Mouse (Mus musculus) hindbrain, embryonic 11.5 days (tissue): Measurements from ENCODE around the gene Phyhd1. TPM values are rescaled to one million over a fixed set of nuclear protein-coding genes. Genes with fewer than 3 reads are reported as not detected.

Experiments
- ATAC-seq: fragments of 200-750 bp; cut with Nextera tagmentation; 2 replicates; pipeline ENCODE4 v1.8.0; 2017; ENCODE audit warnings: mild to moderate bottlenecking, moderate TSS enrichment, moderate library complexity; ENCODE audit not compliant: low FRiP score
- DNase-seq: peaks from one replicate; pipeline ENCODE4 v3.0.0-alpha.2; 2015; ENCODE audit warnings: low spot score
- H3K27ac ChIP-seq: fragments of 300-500 bp; sonication (generic); 2 replicates; pipeline ENCODE4 v1.5.1; 2014; ENCODE audit warnings: mild to moderate bottlenecking, low read depth, low read length
- H3K27me3 ChIP-seq: fragments of 300-500 bp; sonication (generic); 2 replicates; pipeline ENCODE4 v1.6.1; 2014; ENCODE audit warnings: mild to moderate bottlenecking, low read length, moderate library complexity, mixed read lengths; ENCODE audit not compliant: control insufficient read depth, insufficient read depth
- H3K36me3 ChIP-seq: fragments of 300-500 bp; sonication (generic); 2 replicates; pipeline ENCODE4 v1.6.1; 2014; ENCODE audit warnings: mild to moderate bottlenecking, low read length, moderate library complexity, mixed read lengths; ENCODE audit not compliant: control insufficient read depth, insufficient read depth
- H3K4me1 ChIP-seq: fragments of 300-500 bp; sonication (generic); replicated peaks from 2 replicates; pipeline ENCODE4 v1.6.1; 2014; ENCODE audit warnings: low read length, mixed read lengths; ENCODE audit not compliant: control insufficient read depth, insufficient read depth
- H3K4me2 ChIP-seq: fragments of 300-500 bp; sonication (generic); replicated peaks from 2 replicates; pipeline ENCODE4 v1.6.1; 2014; ENCODE audit warnings: mild to moderate bottlenecking, low read depth, low read length
- H3K4me3 ChIP-seq: fragments of 300-500 bp; sonication (generic); 2 replicates; pipeline ENCODE4 v1.5.1; 2014; ENCODE audit warnings: low read depth, low read length
- H3K9ac ChIP-seq: fragments of 300-500 bp; sonication (generic); 2 replicates; pipeline ENCODE4 v1.6.1; 2014; ENCODE audit warnings: low read depth, low read length
- H3K9me3 ChIP-seq: fragments of 300-500 bp; sonication (generic); 2 replicates; pipeline ENCODE4 v1.6.1; 2016; ENCODE audit warnings: low read length; ENCODE audit not compliant: control insufficient read depth
- WGBS: fragments of 180-500 bp; shearing (Covaris S2); extraction: QIAGEN DNeasy Blood & Tissue Kit; methylation state at CpG from one replicate; pipeline ENCODE4 v1.1.7; 2014; 5-methylcytosine and 5-hydroxymethylcytosine counted together
- polyA plus RNA-seq: library from polyadenylated mRNA; unstranded; fragments of >200 nt; fragmentation: Nextera tagmentation; extraction: Ambion mirVana; gene quantifications from 2 replicates; pipeline ENCODE4 v1.2.1, GENCODE M21; 2014

Gene Phyhd1
- polyA plus RNA-seq, 1 experiment from 2014 or later, result 5.6 TPM

DNA sequence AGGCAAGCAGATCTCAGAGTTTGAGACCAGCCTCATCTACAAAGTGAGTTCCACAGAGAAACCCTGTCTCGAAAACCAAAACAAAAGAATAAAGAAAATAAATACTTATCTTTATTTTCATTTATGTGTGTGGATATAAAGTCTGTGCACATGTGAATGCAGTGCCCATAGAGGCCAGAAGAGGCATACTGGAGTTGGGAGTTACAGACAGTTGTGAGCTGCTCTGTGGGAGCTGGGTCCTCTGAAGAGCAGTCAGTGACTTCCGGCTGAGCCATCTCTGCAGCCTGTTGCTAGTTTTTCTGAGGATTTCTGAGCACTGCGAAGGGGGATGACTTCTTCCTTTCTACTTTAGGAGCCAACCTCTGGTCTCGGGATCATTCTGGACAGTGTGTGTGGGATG, 50.1 kb downstream of the Phyhd1 start:
- 92% methylated on average over 4 of the region's 4 CpGs for WGBS
- Histone ChIP-seq H3K4me3 (no peak overlapping the region), H3K4me2 (no peak overlapping the region), H3K9ac (no peak overlapping the region), H3K9me3 (no peaks in the 10 kb centered on the region), H3K27ac (no peak overlapping the region), H3K36me3 (peaks cover 18% of the 10 kb centered on the region), H3K4me1 (no peaks in the 10 kb centered on the region), H3K27me3 (no peaks in the 10 kb centered on the region)
- ATAC-seq, result no peak
- no peak for DNase-seq

DNA sequence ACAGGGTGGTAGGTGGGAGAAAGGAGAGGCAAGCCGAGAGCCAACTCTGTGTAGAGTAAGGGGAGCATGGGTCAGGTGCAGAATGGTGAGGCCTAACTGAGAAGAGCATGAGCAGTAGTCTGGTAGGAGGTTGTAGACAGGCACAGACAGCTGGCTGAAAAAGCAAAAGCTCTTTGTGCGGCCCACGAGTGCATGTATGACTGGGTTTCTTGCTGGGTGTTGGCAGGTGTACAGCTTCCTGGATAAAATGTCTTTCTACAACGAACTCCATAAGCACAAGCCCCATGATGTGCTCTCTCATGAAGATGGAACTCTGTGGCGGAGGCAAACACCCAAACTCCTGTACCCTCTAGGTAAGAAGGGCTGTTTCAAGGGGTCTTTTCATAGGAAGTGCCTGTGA, 51.0 kb downstream of the Phyhd1 start:
- WGBS, result 96% methylated on average over 5 of the region's 5 CpGs

DNA sequence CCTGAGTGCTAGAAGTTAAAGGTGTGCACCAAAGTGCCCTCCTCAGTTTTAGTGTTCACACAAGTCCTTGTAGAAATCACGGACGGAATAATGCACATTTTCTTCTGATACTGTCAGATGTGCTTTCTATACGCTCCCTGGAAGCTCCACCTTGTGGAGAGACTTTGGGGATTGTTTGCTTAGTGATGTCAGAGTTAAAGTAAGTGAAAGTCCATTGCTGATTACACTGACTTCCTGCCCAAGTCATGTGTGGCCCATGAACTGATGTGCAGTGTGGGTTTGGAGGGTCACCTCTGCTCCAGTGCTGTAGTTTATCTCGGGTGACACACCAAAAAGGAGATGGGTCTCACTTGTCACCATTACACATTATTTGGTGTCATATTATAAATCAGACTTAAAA, 53.3 kb downstream of the Phyhd1 start:
- no peaks in the 10 kb centered on the region for H3K9me3 ChIP-seq
- H3K4me1 ChIP-seq, result no peaks in the 10 kb centered on the region
- no peak overlapping the region for H3K27ac ChIP-seq
- DNase-seq, result no peak
- no peak overlapping the region for H3K4me2 ChIP-seq
- H3K9ac ChIP-seq, result no peak overlapping the region
- no peak for ATAC-seq
- H3K36me3 ChIP-seq, result peaks cover 27% of the 10 kb centered on the region
- WGBS, result 94% methylated on average over 4 of the region's 4 CpGs
- H3K27me3 ChIP-seq, result no peaks in the 10 kb centered on the region
- no peak overlapping the region for H3K4me3 ChIP-seq

More for the DNA sequence above, 51.0 kb downstream of the Phyhd1 start:
- no peaks in the 10 kb centered on the region for H3K27me3 ChIP-seq
- H3K9me3 ChIP-seq, result no peaks in the 10 kb centered on the region
- DNase-seq (no peak), ATAC-seq (no peak)
- H3K27ac ChIP-seq, result no peak overlapping the region
- no peaks in the 10 kb centered on the region for H3K4me1 ChIP-seq
- H3K4me2 ChIP-seq, result no peak overlapping the region
- no peak overlapping the region for H3K4me3 ChIP-seq
- H3K36me3 ChIP-seq, result peaks cover 20% of the 10 kb centered on the region
- H3K9ac ChIP-seq, result no peak overlapping the region

GRCm38 (mm10) chr2:30323111-30323510, 57.1 kb downstream of the Phyhd1 start:
- no peak overlapping the region for H3K4me2 ChIP-seq
- no peak overlapping the region for H3K27ac ChIP-seq
- H3K9me3 ChIP-seq, result no peaks in the 10 kb centered on the region
- WGBS, result 92% methylated on average over 7 of the region's 7 CpGs
- no peak overlapping the region for H3K4me3 ChIP-seq
- H3K27me3 ChIP-seq, result no peaks in the 10 kb centered on the region
- H3K4me1 ChIP-seq, result no peaks in the 10 kb centered on the region
- peaks cover 21% of the 10 kb centered on the region for H3K36me3 ChIP-seq
- DNase-seq (no peak), ATAC-seq (no peak)
- H3K9ac ChIP-seq, result no peak overlapping the region

- no peaks in the 10 kb centered on the region for H3K4me1 ChIP-seq
- ATAC-seq, result no peak
- peaks cover 21% of the 10 kb centered on the region; the same call in 1 of the 2 replicates for H3K36me3 ChIP-seq
- H3K4me2 ChIP-seq, result no peak overlapping the region
- H3K9ac ChIP-seq, result no peak overlapping the region
- H3K27me3 ChIP-seq, result no peaks in the 10 kb centered on the region
- H3K27ac ChIP-seq, result no peak overlapping the region
- H3K9me3 ChIP-seq, result no peaks in the 10 kb centered on the region
- no peak for DNase-seq
- WGBS, result 91% methylated on average over 5 of the region's 5 CpGs
- H3K4me3 ChIP-seq, result no peak overlapping the region
These were observed 59.3 kb downstream of the Phyhd1 start for GRCm38 (mm10) chr2:30325296-30325695.

- ATAC-seq (no peak), DNase-seq (no peak)
- WGBS, result 93% methylated on average over 7 of the region's 7 CpGs
- H3K9me3 ChIP-seq, result no peaks in the 10 kb centered on the region
- H3K4me3 ChIP-seq, result no peak overlapping the region
- H3K36me3 ChIP-seq, result peaks cover 12% of the 10 kb centered on the region; the same call in 1 of the 2 replicates
- H3K27me3 ChIP-seq, result no peaks in the 10 kb centered on the region
- H3K4me1 ChIP-seq, result no peaks in the 10 kb centered on the region
- no peak overlapping the region for H3K27ac ChIP-seq
- no peak overlapping the region for H3K9ac ChIP-seq
- H3K4me2 ChIP-seq, result no peak overlapping the region
These were observed 61.3 kb downstream of the Phyhd1 start for GRCm38 (mm10) chr2:30327276-30327675.

GRCm38 (mm10) chr2:30328791-30329190, 62.8 kb downstream of the Phyhd1 start:
- H3K9me3 ChIP-seq, result no peaks in the 10 kb centered on the region
- ATAC-seq (no peak), DNase-seq (no peak)
- no peak overlapping the region for H3K4me2 ChIP-seq
- WGBS, result 86% methylated on average over 3 of the region's 3 CpGs
- H3K4me3 ChIP-seq, result no peak overlapping the region
- peaks cover 11% of the 10 kb centered on the region for H3K36me3 ChIP-seq
- H3K27ac ChIP-seq, result no peak overlapping the region
- H3K4me1 ChIP-seq, result no peaks in the 10 kb centered on the region
- no peak overlapping the region for H3K9ac ChIP-seq
- no peaks in the 10 kb centered on the region for H3K27me3 ChIP-seq

Other genes starting within 250 kb of the Phyhd1 start
- gene Wdr34, start 217.3 kb upstream of the Phyhd1 start, polyA plus RNA-seq, result 30.1 and 33.9 TPM in 2 replicates
- 688 and 696 TPM in 2 replicates for gene Set, start 208.8 kb upstream of the Phyhd1 start, polyA plus RNA-seq
- gene Pkn3, start 188.5 kb upstream of the Phyhd1 start, polyA plus RNA-seq, result 4.5 and 5.2 TPM in 2 replicates
- 27.4 and 32.2 TPM in 2 replicates for gene Zdhhc12, start 172.6 kb upstream of the Phyhd1 start, polyA plus RNA-seq
- 6.5 and 9.3 TPM in 2 replicates for gene Zer1, start 141.6 kb upstream of the Phyhd1 start, polyA plus RNA-seq
- gene Tbc1d13, start 132.5 kb upstream of the Phyhd1 start, polyA plus RNA-seq, result 16.3 and 20.6 TPM in 2 replicates
- 15.3 and 15.6 TPM in 2 replicates for gene Endog, start 94.7 kb upstream of the Phyhd1 start, polyA plus RNA-seq
- gene Spout1, start 87.7 kb upstream of the Phyhd1 start, polyA plus RNA-seq, result 62.1 and 65.9 TPM in 2 replicates
- gene Kyat1, start 60.4 kb upstream of the Phyhd1 start, polyA plus RNA-seq, result 9.4 and 10.0 TPM in 2 replicates
- gene Lrrc8a, start 28.5 kb upstream of the Phyhd1 start, polyA plus RNA-seq, result 47.6 and 55.9 TPM in 2 replicates
- gene Gm28035, start 25.6 kb upstream of the Phyhd1 start, polyA plus RNA-seq, result 0.06 and 0.07 TPM in 2 replicates
- gene Gm28038, start 14.8 kb downstream of the Phyhd1 start, polyA plus RNA-seq, result not detected in 2 replicates
- 24.0 and 24.1 TPM in 2 replicates for gene Dolk, start 20.1 kb downstream of the Phyhd1 start, polyA plus RNA-seq
- gene Nup188, start 20.2 kb downstream of the Phyhd1 start, polyA plus RNA-seq, result 44.5 and 49.9 TPM in 2 replicates
- gene Sh3glb2, start 93.1 kb downstream of the Phyhd1 start, polyA plus RNA-seq, result 42.6 and 48.5 TPM in 2 replicates
- 13.9 and 18.6 TPM in 2 replicates for gene Miga2, start 98.0 kb downstream of the Phyhd1 start, polyA plus RNA-seq
- 41.9 and 44.5 TPM in 2 replicates for gene Dolpp1, start 126.1 kb downstream of the Phyhd1 start, polyA plus RNA-seq
- 21.5 and 27.5 TPM in 2 replicates for gene Crat, start 149.6 kb downstream of the Phyhd1 start, polyA plus RNA-seq
- gene Ptpa, start 149.8 kb downstream of the Phyhd1 start, polyA plus RNA-seq, result 55.4 and 62.8 TPM in 2 replicates
- gene Ier5l, start 208.0 kb downstream of the Phyhd1 start, polyA plus RNA-seq, result 6.3 and 6.8 TPM in 2 replicates